Mouse (Mus musculus) monocyte, adult 5-6 weeks (primary cell): ENCODE results near the gene Proser2. TPM values are rescaled to one million over a fixed set of nuclear protein-coding genes. Genes with fewer than 3 reads are reported as not detected.
"Not testable (repeated sequence)": the region's sequence is repeated elsewhere in the genome, so short reads cannot be mapped to it uniquely, and the experiment has no call there.

Experiments
- ATAC-seq: fragments of 153-309, 156-312 bp; replicated peaks from 2 replicates; pipeline ENCODE4 v1.8.0; 2017; ENCODE audit warnings: mild to moderate bottlenecking; ENCODE audit not compliant: low TSS enrichment, insufficient number of reproducible peaks, severe bottlenecking, poor library complexity, low FRiP score
- total RNA-seq: library from RNA; stranded (forward); fragments of 200-1000, 200-491, 200-594 nt; gene quantifications from 3 replicates; pipeline ENCODE4 v1.2.3, GENCODE M21; 2017

The Proser2 gene
- total RNA-seq, 1 experiment from 2014 or later: not detected

GRCm38 (mm10) chr2:6142915-6143654 lies 13.1 kb upstream of the Proser2 start:
- no peak for ATAC-seq

GRCm38 (mm10) chr2:6140572-6141161 lies 10.7 kb upstream of the Proser2 start:
- no peak for ATAC-seq

GRCm38 (mm10) chr2:6133871-6134270 lies 3.9 kb upstream of the Proser2 start:
- ATAC-seq: no peak

GRCm38 (mm10) chr2:6128881-6129280 lies 1.1 kb downstream of the Proser2 start:
- no peak for ATAC-seq

GRCm38 (mm10) chr2:6128136-6128805 lies 1.7 kb downstream of the Proser2 start:
- ATAC-seq: no peak

- no peak for ATAC-seq
These were observed 7.0 kb downstream of the Proser2 start for GRCm38 (mm10) chr2:6123046-6123445.

GRCm38 (mm10) chr2:6121091-6121490 lies 8.9 kb downstream of the Proser2 start:
- no peak for ATAC-seq

- no peak for ATAC-seq
These were observed 11.8 kb downstream of the Proser2 start for GRCm38 (mm10) chr2:6118246-6118645.

GRCm38 (mm10) chr2:6113792-6114191 lies 16.2 kb downstream of the Proser2 start:
- no peak for ATAC-seq

- no peak for ATAC-seq
These were observed 17.4 kb downstream of the Proser2 start for GRCm38 (mm10) chr2:6112619-6113018.

GRCm38 (mm10) chr2:6105437-6105836 lies 24.6 kb downstream of the Proser2 start:
- ATAC-seq: no peak

GRCm38 (mm10) chr2:6100755-6101154 lies 29.3 kb downstream of the Proser2 start:
- ATAC-seq: no peak

GRCm38 (mm10) chr2:6100027-6100749 lies 29.8 kb downstream of the Proser2 start:
- ATAC-seq: no peak

GRCm38 (mm10) chr2:6099443-6099842 lies 30.6 kb downstream of the Proser2 start:
- ATAC-seq: no peak

- ATAC-seq: no peak
These were observed 31.1 kb downstream of the Proser2 start for GRCm38 (mm10) chr2:6098924-6099323.

- no peak for ATAC-seq
These were observed 32.8 kb downstream of the Proser2 start for GRCm38 (mm10) chr2:6097113-6097716.

GRCm38 (mm10) chr2:6089941-6090340 lies 40.1 kb downstream of the Proser2 start:
- ATAC-seq: not testable (repeated sequence)

GRCm38 (mm10) chr2:6087151-6087550 lies 42.9 kb downstream of the Proser2 start:
- no peak for ATAC-seq
